Mouse (Mus musculus): ENCODE measurements around the gene Tln1. TPM values are rescaled to one million over a fixed set of nuclear protein-coding genes. Genes with fewer than 3 reads are reported as not detected.
"Not testable (repeated sequence)": the region's sequence is repeated elsewhere in the genome, so short reads cannot be mapped to it uniquely, and the experiment has no call there.

Tln1 gene
- polyA plus RNA-seq, 1 experiment from 2014 or later, result 57.8 TPM

DNA sequence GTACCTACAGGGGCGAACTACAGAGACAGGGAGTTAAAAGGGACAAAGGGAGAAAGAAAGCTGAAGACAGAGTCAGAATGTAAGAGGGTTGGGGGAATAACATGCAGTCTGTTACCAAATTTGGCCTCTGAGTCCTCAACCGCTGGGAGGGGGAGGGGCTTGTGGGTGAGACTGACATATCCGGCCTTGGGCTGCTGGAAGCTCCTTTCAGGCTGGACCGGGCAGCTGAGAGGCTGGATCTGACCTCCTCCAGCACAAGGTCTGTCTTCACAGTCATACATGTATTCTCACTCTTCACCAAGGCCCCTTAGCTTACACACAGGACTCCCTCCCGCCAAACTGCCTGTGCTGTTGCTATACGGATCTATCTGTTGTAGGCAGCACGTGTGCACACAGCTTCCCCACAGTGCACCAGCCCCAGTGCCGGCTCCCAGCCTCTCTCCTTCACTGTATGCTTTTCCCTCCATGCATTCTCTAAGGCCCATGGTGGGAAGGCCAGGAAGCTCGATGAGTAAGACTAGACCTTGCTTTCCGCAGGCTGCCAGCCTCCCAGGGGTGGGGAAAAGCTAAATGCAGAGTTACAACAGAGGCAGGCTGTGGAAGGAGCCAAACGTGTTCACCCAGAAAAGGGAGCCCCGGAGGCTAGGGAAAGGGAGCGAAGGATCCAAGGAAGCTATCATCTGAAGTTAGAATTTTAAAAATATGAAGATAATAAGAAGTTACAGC is 3.7 kb downstream of the Tln1 start:
- Histone ChIP-seq H3K36me3 (ENCODE audit: control insufficient read depth, insufficient read depth, low read length) (peaks cover 22% of the 10 kb centered on the region), H3K4me1 (ENCODE audit: control insufficient read depth, insufficient read depth, low read length) (peaks cover 28% of the 10 kb centered on the region), H3K9me3 (ENCODE audit: control insufficient read depth, low read length) (no peaks in the 10 kb centered on the region), H3K27ac (ENCODE audit: low read depth, low read length) (no peak overlapping the region), H3K4me3 (ENCODE audit: low read depth, low read length) (no peak overlapping the region), H3K9ac (replicated peaks; ENCODE audit: low read depth, low read length) (no peak overlapping the region), H3K27me3 (ENCODE audit: control insufficient read depth, insufficient read depth, low read length) (no peaks in the 10 kb centered on the region), H3K4me2 (ENCODE audit: low read depth, low read length) (peak overlapping the region; percentile 29)
- no peak for ATAC-seq (ENCODE audit: low read depth)
- 24% methylated on average over 13 of the region's 13 CpGs for WGBS

DNA sequence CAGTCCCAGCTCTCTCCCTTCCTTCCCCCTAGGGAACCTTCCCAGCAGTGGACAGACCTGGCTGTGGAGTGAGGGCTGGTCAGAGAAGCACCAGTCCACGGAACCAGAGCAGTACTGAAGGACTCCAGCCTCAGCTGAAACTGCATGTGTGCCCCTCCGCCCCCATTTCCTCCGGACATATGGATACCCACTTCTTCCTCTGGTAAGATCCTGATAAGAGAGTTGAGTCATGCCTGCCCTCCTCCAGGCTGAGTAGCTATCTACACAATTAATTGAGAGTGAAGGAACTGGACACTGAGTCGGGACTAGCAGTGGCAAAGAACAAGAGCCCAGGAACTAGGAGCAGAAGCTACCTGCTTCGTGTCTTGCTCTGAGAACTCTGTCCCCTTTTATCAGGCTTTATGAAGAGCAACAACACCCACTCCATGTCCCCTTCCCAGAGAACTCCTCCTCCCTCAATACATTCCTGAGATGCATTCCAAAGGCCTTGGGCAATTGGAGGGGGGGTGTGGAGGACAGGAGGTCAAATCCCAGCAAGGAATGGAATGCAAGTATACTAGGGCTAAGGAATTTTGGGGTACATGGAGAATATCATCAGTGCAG is 4.4 kb downstream of the Tln1 start:
- H3K4me3 ChIP-seq (ENCODE audit: low read depth, low read length), result no peak overlapping the region
- H3K4me2 ChIP-seq (ENCODE audit: low read depth, low read length), result no peak overlapping the region
- peaks cover 22% of the 10 kb centered on the region for H3K4me1 ChIP-seq (ENCODE audit: control insufficient read depth, insufficient read depth, low read length)
- H3K27ac ChIP-seq (ENCODE audit: low read depth, low read length), result no peak overlapping the region
- H3K9me3 ChIP-seq (ENCODE audit: control insufficient read depth, low read length), result no peaks in the 10 kb centered on the region
- H3K36me3 ChIP-seq (ENCODE audit: control insufficient read depth, insufficient read depth, low read length), result peaks cover 28% of the 10 kb centered on the region
- no peaks in the 10 kb centered on the region for H3K27me3 ChIP-seq (ENCODE audit: control insufficient read depth, insufficient read depth, low read length)
- no peak for ATAC-seq (ENCODE audit: low read depth)
- H3K9ac ChIP-seq (replicated peaks; ENCODE audit: low read depth, low read length), result no peak overlapping the region
- 46% methylated on average over 5 of the region's 5 CpGs for WGBS

DNA sequence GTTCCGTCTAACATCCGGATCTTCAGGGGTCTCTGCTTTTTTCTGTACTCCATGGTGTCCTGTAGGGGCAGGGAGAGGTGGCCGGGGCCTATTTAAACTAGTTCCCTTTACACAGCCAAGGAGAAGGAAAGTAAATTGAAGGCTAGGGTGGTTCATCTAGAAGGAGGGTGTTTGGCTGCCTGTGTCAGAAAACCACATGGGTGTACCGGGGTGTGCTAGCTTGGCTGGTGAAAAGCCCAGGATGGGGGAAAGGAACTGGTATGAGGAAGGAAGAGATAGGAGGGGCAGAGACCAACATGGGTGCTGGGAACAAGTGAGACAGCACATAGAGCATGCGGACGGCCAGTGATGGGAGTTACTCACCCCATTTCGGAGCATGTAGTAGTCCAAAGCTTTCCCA is 6.6 kb downstream of the Tln1 start:
- Histone ChIP-seq H3K36me3 (ENCODE audit: control insufficient read depth, insufficient read depth, low read length) (peaks cover 46% of the 10 kb centered on the region), H3K27me3 (ENCODE audit: control insufficient read depth, insufficient read depth, low read length) (no peaks in the 10 kb centered on the region), H3K9me3 (ENCODE audit: control insufficient read depth, low read length) (no peaks in the 10 kb centered on the region), H3K4me2 (ENCODE audit: low read depth, low read length) (no peak overlapping the region), H3K27ac (ENCODE audit: low read depth, low read length) (no peak overlapping the region), H3K4me3 (ENCODE audit: low read depth, low read length) (no peak overlapping the region), H3K9ac (replicated peaks; ENCODE audit: low read depth, low read length) (no peak overlapping the region), H3K4me1 (ENCODE audit: control insufficient read depth, insufficient read depth, low read length) (peaks cover 14% of the 10 kb centered on the region)
- ATAC-seq (ENCODE audit: low read depth), result no peak
- WGBS, result 98% methylated on average over 7 of the region's 7 CpGs

DNA sequence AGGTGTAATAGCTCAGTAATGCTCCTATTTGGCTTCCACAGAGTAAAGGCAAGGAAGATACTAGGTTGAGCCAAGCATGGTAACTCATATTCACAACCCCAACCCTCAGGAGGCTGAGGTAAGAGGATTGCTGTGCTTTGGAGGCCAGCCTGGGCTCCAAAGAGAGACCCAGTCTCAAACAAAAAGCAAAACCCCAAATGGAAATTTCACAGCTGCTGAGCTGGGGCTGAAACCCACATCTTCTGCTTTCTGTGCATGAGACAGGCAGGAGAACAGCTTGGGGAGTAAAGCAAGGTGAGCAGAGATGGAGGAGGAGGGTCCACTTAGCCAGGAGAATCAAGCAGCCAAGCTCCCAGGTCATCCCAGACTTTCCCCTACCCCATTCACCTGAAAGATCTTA is 8.6 kb downstream of the Tln1 start:
- no peak overlapping the region for H3K9ac ChIP-seq (replicated peaks; ENCODE audit: low read depth, low read length)
- no peaks in the 10 kb centered on the region for H3K9me3 ChIP-seq (ENCODE audit: control insufficient read depth, low read length)
- no peak for ATAC-seq (ENCODE audit: low read depth)
- H3K27ac ChIP-seq (ENCODE audit: low read depth, low read length), result no peak overlapping the region
- no peaks in the 10 kb centered on the region for H3K27me3 ChIP-seq (ENCODE audit: control insufficient read depth, insufficient read depth, low read length)
- H3K4me1 ChIP-seq (ENCODE audit: control insufficient read depth, insufficient read depth, low read length), result 0 out of 2 replicates have a peak, but pooled peaks cover 2% of the 10 kb centered on the region
- no peak overlapping the region for H3K4me2 ChIP-seq (ENCODE audit: low read depth, low read length)
- peaks cover 62% of the 10 kb centered on the region for H3K36me3 ChIP-seq (ENCODE audit: control insufficient read depth, insufficient read depth, low read length)
- H3K4me3 ChIP-seq (ENCODE audit: low read depth, low read length), result no peak overlapping the region

DNA sequence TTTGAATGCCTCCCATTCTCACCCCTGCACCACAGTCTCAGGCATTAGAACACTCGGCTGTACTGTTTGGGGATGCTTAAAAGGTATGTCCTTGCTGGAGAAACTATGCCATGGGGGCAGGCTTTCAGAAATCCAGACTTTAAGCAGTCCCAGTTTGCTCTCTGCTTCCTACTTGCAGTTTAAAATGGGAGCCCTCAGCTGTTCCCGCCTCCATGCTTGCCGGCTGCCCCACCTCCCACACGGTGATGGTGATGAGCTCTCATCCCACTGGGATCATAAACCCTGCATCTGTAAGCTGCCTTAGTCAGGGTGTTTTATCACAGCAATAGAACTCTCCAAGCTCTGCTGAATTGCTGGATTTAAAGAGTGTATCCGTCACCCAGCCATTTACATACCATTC is 10.1 kb downstream of the Tln1 start:
- Histone ChIP-seq H3K9me3 (ENCODE audit: control insufficient read depth, low read length) (no peaks in the 10 kb centered on the region), H3K4me1 (ENCODE audit: control insufficient read depth, insufficient read depth, low read length) (no peaks in the 10 kb centered on the region), H3K4me3 (ENCODE audit: low read depth, low read length) (no peak overlapping the region), H3K27ac (ENCODE audit: low read depth, low read length) (no peak overlapping the region), H3K9ac (replicated peaks; ENCODE audit: low read depth, low read length) (no peak overlapping the region), H3K27me3 (ENCODE audit: control insufficient read depth, insufficient read depth, low read length) (no peaks in the 10 kb centered on the region), H3K4me2 (ENCODE audit: low read depth, low read length) (no peak overlapping the region), H3K36me3 (ENCODE audit: control insufficient read depth, insufficient read depth, low read length) (peaks cover 76% of the 10 kb centered on the region)
- 44% methylated on average over 5 of the region's 5 CpGs for WGBS
- ATAC-seq (ENCODE audit: low read depth), result no peak

DNA sequence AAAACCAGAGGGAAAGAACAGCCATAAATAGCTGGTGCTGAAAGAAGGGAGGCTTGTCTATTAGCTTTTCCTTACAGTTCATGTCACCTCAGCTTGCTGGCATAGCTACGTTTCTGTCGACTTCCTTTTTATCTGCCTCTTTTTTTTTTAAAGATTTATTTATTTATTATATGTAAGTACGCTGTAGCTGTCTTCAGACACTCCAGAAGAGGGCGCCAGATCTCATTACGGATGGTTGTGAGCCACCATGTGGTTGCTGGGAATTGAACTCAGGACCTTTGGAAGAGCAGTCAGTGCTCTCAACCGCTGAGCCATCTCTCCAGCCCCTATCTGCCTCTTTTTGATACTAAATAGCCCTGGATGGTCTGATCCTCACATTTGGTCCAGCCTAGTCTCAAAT is 10.6 kb downstream of the Tln1 start:
- not testable (repeated sequence) for H3K9me3 ChIP-seq (ENCODE audit: control insufficient read depth, low read length); H3K4me1 ChIP-seq (ENCODE audit: control insufficient read depth, insufficient read depth, low read length); H3K4me3 ChIP-seq (ENCODE audit: low read depth, low read length); H3K27ac ChIP-seq (ENCODE audit: low read depth, low read length); H3K9ac ChIP-seq (replicated peaks; ENCODE audit: low read depth, low read length); H3K27me3 ChIP-seq (ENCODE audit: control insufficient read depth, insufficient read depth, low read length); H3K4me2 ChIP-seq (ENCODE audit: low read depth, low read length); ATAC-seq (ENCODE audit: low read depth)
- peaks cover 81% of the 10 kb centered on the region for H3K36me3 ChIP-seq (ENCODE audit: control insufficient read depth, insufficient read depth, low read length)
- 85% methylated on average over 6 of the region's 6 CpGs for WGBS

DNA sequence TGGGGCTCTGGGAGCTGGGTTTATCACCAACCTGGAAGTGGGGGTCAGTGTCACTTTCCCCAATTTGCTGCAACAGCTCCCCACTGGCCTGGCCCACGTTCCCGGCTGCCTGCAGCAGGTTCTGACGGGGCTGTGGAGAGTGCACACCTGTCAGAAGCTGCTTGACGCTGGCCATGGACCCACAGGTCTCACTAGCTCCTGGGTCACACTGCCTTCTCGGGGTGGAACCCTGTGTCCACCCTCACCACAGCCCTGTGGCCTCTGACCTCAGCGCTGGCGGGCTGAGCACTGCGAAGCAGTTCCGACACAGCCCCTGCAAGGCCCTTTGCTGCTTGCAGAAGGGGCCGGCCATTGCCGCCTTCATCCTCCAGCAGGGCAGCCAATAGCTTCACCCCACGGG is 13.4 kb downstream of the Tln1 start:
- no peaks in the 10 kb centered on the region for H3K4me1 ChIP-seq (ENCODE audit: control insufficient read depth, insufficient read depth, low read length)
- no peak overlapping the region for H3K4me3 ChIP-seq (ENCODE audit: low read depth, low read length)
- H3K27ac ChIP-seq (ENCODE audit: low read depth, low read length), result no peak overlapping the region
- peaks cover 88% of the 10 kb centered on the region for H3K36me3 ChIP-seq (ENCODE audit: control insufficient read depth, insufficient read depth, low read length)
- no peak overlapping the region for H3K4me2 ChIP-seq (ENCODE audit: low read depth, low read length)
- WGBS, result 95% methylated on average over 12 of the region's 12 CpGs
- no peak for ATAC-seq (ENCODE audit: low read depth)
- H3K9ac ChIP-seq (replicated peaks; ENCODE audit: low read depth, low read length), result no peak overlapping the region
- H3K27me3 ChIP-seq (ENCODE audit: control insufficient read depth, insufficient read depth, low read length), result no peaks in the 10 kb centered on the region
- H3K9me3 ChIP-seq (ENCODE audit: control insufficient read depth, low read length), result no peaks in the 10 kb centered on the region

DNA sequence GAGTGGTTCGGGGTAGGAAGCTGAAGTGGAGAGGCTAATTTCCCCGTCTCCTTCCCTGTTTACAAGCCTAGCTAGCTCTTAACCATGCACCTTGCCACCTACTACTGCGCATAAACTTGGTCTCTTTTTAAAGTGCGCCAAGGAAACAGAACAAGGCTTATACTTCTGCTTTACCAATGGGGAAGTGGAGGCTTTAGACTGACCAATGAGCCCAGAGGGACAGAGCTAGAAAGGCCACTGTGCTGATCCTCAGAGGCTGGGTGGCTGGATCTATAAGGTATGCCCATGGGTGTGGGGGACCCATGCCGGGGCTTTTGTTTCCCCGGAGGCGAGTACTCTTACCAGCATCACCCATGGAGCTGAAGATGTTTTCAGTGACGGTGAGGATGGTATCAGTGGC is 15.3 kb downstream of the Tln1 start:
- Histone ChIP-seq H3K4me2 (ENCODE audit: low read depth, low read length) (no peak overlapping the region), H3K9ac (replicated peaks; ENCODE audit: low read depth, low read length) (no peak overlapping the region), H3K4me1 (ENCODE audit: control insufficient read depth, insufficient read depth, low read length) (no peaks in the 10 kb centered on the region), H3K27me3 (ENCODE audit: control insufficient read depth, insufficient read depth, low read length) (no peaks in the 10 kb centered on the region), H3K27ac (ENCODE audit: low read depth, low read length) (no peak overlapping the region), H3K9me3 (ENCODE audit: control insufficient read depth, low read length) (no peaks in the 10 kb centered on the region), H3K4me3 (ENCODE audit: low read depth, low read length) (no peak overlapping the region), H3K36me3 (ENCODE audit: control insufficient read depth, insufficient read depth, low read length) (peaks cover 87% of the 10 kb centered on the region)
- no peak for ATAC-seq (ENCODE audit: low read depth)
- WGBS, result 96% methylated on average over 8 of the region's 8 CpGs

DNA sequence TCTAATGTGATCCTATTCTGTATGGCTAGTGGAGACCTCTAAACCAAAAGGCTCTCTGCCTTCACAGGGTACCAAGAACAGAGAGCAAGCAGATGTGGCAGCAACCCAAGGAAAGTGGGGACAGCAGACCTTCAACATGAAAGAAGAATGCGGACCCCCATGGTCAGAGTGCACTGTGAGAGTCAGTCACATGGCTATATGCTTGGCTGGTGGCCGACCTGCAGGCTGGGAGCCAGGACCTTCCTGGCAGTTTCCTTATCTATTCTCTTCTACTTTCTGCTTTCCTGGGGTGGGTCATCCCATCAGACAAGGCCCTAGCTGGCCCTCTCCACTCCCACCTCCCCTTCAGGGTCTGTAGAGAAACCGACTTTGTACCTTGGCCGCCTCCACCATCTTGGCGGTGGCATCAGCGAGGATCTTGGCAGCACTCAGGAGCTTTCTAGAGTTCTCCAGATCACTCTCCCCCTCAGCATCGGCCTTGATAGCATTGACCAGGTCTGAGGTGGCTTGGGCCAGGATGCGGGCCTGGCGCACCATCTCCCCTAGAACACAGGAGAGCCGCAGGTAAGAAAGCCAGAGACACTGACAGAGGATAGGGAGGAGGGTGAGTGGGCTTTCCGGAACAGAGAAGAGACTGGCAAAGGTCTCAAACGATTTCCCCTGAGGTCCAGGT is 16.0 kb downstream of the Tln1 start:
- Histone ChIP-seq H3K36me3 (ENCODE audit: control insufficient read depth, insufficient read depth, low read length) (peaks cover 87% of the 10 kb centered on the region), H3K4me2 (ENCODE audit: low read depth, low read length) (no peak overlapping the region), H3K27me3 (ENCODE audit: control insufficient read depth, insufficient read depth, low read length) (no peaks in the 10 kb centered on the region), H3K27ac (ENCODE audit: low read depth, low read length) (no peak overlapping the region), H3K9me3 (ENCODE audit: control insufficient read depth, low read length) (no peaks in the 10 kb centered on the region), H3K4me1 (ENCODE audit: control insufficient read depth, insufficient read depth, low read length) (no peaks in the 10 kb centered on the region), H3K4me3 (ENCODE audit: low read depth, low read length) (no peak overlapping the region), H3K9ac (replicated peaks; ENCODE audit: low read depth, low read length) (no peak overlapping the region)
- ATAC-seq (ENCODE audit: low read depth), result no peak
- WGBS, result 98% methylated on average over 12 of the region's 12 CpGs
